Mouse (Mus musculus) CH12.LX (cell line): Measurements from ENCODE around the gene Rest. TPM values are rescaled to one million over a fixed set of nuclear protein-coding genes. Genes with fewer than 3 reads are reported as not detected.

Experiments used
- DNase-seq: peaks from one replicate; pipeline ENCODE4 v3.0.0-alpha.2; 2013; ENCODE audit errors: extremely low read depth
- H3K27ac ChIP-seq: 2 replicates; pipeline ENCODE4 v1.5.1; 2012; ENCODE audit warnings: low read depth, mild to moderate bottlenecking, control low read depth, moderate library complexity; ENCODE audit not compliant: insufficient read depth
- H3K27me3 ChIP-seq: replicated peaks from 2 replicates; pipeline ENCODE3; 2012; ENCODE audit warnings: inconsistent platforms
- H3K36me3 ChIP-seq, 2 experiments: replicated peaks in 1 of 2; 2 replicates each; pipeline versions ENCODE3 to v1.6.1; 2012; ENCODE audit warnings: inconsistent platforms in 1 of 2, low read length in 1 of 2, mild to moderate bottlenecking in 1 of 2, mixed read lengths in 1 of 2, moderate library complexity in 1 of 2; ENCODE audit not compliant: control insufficient read depth in 1 of 2, insufficient read depth in 1 of 2
- H3K4me1 ChIP-seq, 2 experiments: 2 replicates each; pipeline ENCODE4 v1.6.1; 2012; ENCODE audit warnings: inconsistent platforms in 1 of 2, moderate library complexity in 1 of 2; ENCODE audit not compliant: insufficient read depth in 2 of 2, control insufficient read depth in 1 of 2
- H3K4me2 ChIP-seq: 2 replicates; pipeline ENCODE4 v1.6.1; 2012; ENCODE audit warnings: low read depth, mild to moderate bottlenecking, control low read depth; ENCODE audit not compliant: poor library complexity, insufficient read depth, severe bottlenecking
- H3K4me3 ChIP-seq, 3 experiments: fragments of 150-350 bp in 1 of 3; sonication (generic) in 1 of 3; replicated peaks in 1 of 3; 2 replicates each; pipeline versions ENCODE3 to v1.5.1; 2011 to 2012; ENCODE audit warnings: low read depth in 2 of 3, low read length in 2 of 3, mild to moderate bottlenecking in 2 of 3, moderate library complexity in 2 of 3, control low read depth in 1 of 3, improper control_type of control experiment in 1 of 3, inconsistent platforms in 1 of 3, mixed read lengths in 1 of 3; ENCODE audit not compliant: poor library complexity in 1 of 3
- H3K79me2 ChIP-seq: replicated peaks from 2 replicates; pipeline ENCODE4 v1.6.1; 2012; ENCODE audit warnings: mild to moderate bottlenecking, moderate library complexity; ENCODE audit not compliant: control insufficient read depth, poor library complexity, insufficient read depth, severe bottlenecking; ENCODE audit errors: extremely low read depth
- H3K9ac ChIP-seq: 2 replicates; pipeline ENCODE4 v1.6.1; 2012; ENCODE audit warnings: low read depth, mild to moderate bottlenecking, control low read depth, moderate library complexity; ENCODE audit not compliant: insufficient read depth
- H3K9me3 ChIP-seq: replicated peaks from 2 replicates; pipeline ENCODE3; 2012; ENCODE audit warnings: low read length, inconsistent platforms, mixed read lengths
- BHLHE40 ChIP-seq: IDR thresholded peaks from 2 replicates; pipeline ENCODE4 v1.6.1; 2011; ENCODE audit warnings: mild to moderate bottlenecking, low read depth, low read length, improper control_type of control experiment
- CHD1 ChIP-seq: IDR thresholded peaks from 2 replicates; pipeline ENCODE4 v1.6.1; 2012; ENCODE audit warnings: low read depth, low read length, improper control_type of control experiment, inconsistent platforms
- E2F4 ChIP-seq: IDR thresholded peaks from 2 replicates; pipeline ENCODE4 v1.6.1; 2011; ENCODE audit warnings: low read depth, low read length, improper control_type of control experiment; ENCODE audit not compliant: insufficient replicate concordance
- ELF1 ChIP-seq: IDR thresholded peaks from 2 replicates; pipeline ENCODE4 v1.6.1; 2014; ENCODE audit warnings: low read depth, mild to moderate bottlenecking, inconsistent platforms, low read length, improper control_type of control experiment
- ETS1 ChIP-seq: conservative IDR thresholded peaks from 2 replicates; pipeline ENCODE4 v1.6.1; 2012; ENCODE audit warnings: low read depth, mild to moderate bottlenecking, inconsistent platforms, low read length, improper control_type of control experiment, moderate library complexity
- JUN ChIP-seq: IDR thresholded peaks from 2 replicates; pipeline ENCODE4 v1.6.1; 2011; ENCODE audit warnings: low read depth, mild to moderate bottlenecking, low read length, improper control_type of control experiment, moderate library complexity; ENCODE audit not compliant: insufficient read depth
- MAX ChIP-seq: IDR thresholded peaks from 2 replicates; pipeline ENCODE4 v1.6.1; 2011; ENCODE audit warnings: low read length, improper control_type of control experiment
- MAZ ChIP-seq: IDR thresholded peaks from 2 replicates; pipeline ENCODE4 v1.6.1; 2012; ENCODE audit warnings: low read depth, mild to moderate bottlenecking, inconsistent platforms, low read length, improper control_type of control experiment, moderate library complexity
- NELFE ChIP-seq: IDR thresholded peaks from 2 replicates; pipeline ENCODE4 v1.6.1; 2011; ENCODE audit warnings: low read depth, low read length, improper control_type of control experiment
- POLR2A ChIP-seq: IDR thresholded peaks from 2 replicates; pipeline ENCODE4 v1.6.1; 2011; ENCODE audit warnings: low read depth, mild to moderate bottlenecking, improper control_type of control experiment, low read length
- SMC3 ChIP-seq: IDR thresholded peaks from 2 replicates; pipeline ENCODE4 v1.6.1; 2011; ENCODE audit warnings: low read depth, low read length, improper control_type of control experiment
- TCF12 ChIP-seq: IDR thresholded peaks from 2 replicates; pipeline ENCODE4 v1.6.1; 2014; ENCODE audit warnings: low read depth, mild to moderate bottlenecking, inconsistent platforms, low read length, improper control_type of control experiment
- USF2 ChIP-seq: conservative IDR thresholded peaks from 2 replicates; pipeline ENCODE4 v1.6.1; 2011; ENCODE audit warnings: low read depth, low read length, improper control_type of control experiment
- ZNF384 ChIP-seq: IDR thresholded peaks from 2 replicates; pipeline ENCODE4 v1.6.1; 2012; ENCODE audit warnings: low read depth, low read length, improper control_type of control experiment, inconsistent platforms
- dilution Hi-C: fragments of 300-500 bp; cut with MboI; formaldehyde crosslinking; loops from 2 replicates; pipeline ENCODE4 v1.14.3; 2020; ENCODE audit warnings: low sequenced_read_pairs; ENCODE audit not compliant: extremely low pct_unique_long_range_greater_than_20kb, extremely low pct_ligation_motif_present
- in situ Hi-C: fragments of 300-500 bp; cut with MboI; formaldehyde crosslinking; loops from 3 replicates; pipeline ENCODE4 v1.14.3; 2019; ENCODE audit warnings: low sequenced_read_pairs, low pct_ligation_motif_present, low pct_unique_long_range_greater_than_20kb, mixed read lengths
- polyA plus RNA-seq: library from polyadenylated mRNA; unstranded; fragments of >175 nt; gene quantifications from 2 replicates; pipeline ENCODE4 v1.2.1, GENCODE M21; 2012; ENCODE audit warnings: low read depth; ENCODE audit not compliant: insufficient read length
- total RNA-seq, 2 experiments: library from RNA; depleted of rRNA; stranded (reverse); fragments of 300-350 nt in 1 of 2; fragments of >200 nt in 1 of 2; gene quantifications; 2 replicates each; pipeline ENCODE4 v1.2.3; 2012 to 2014

Gene Rest
- total and polyA plus RNA-seq, 3 experiments: 7.8 to 16.8 (median 15.9) TPM

DNA sequence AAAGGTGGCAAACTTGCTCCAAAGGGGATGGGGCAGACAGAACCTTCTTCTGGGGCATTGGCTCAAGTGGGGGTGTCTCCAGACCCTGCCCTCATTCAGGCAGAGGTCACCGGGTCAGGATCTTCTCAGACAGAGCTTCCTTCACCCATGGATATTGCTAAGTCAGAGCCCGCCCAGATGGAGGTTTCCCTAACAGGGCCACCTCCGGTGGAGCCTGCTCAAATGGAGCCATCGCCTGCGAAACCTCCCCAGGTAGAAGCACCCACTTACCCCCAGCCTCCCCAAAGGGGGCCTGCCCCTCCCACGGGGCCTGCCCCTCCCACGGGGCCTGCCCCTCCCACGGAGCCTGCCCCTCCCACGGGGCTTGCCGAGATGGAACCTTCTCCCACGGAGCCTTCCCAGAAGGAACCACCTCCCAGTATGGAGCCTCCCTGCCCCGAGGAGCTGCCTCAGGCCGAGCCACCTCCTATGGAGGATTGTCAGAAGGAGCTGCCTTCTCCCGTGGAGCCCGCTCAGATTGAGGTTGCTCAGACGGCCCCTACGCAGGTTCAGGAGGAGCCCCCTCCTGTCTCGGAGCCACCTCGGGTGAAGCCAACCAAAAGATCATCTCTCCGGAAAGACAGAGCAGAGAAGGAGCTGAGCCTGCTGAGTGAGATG, 16.4 kb downstream of the Rest start:
- no peak for TF ChIP-seq ELF1
- TF ChIP-seq ETS1: no peak
- no peak for TF ChIP-seq CHD1
- no peak for TF ChIP-seq MAZ
- TF ChIP-seq, all 38 proteins: peak for 0
- no peak for DNase-seq
- Histone ChIP-seq H3K27me3 (no peaks in the 10 kb centered on the region), H3K4me2 (no peak overlapping the region), H3K79me2 (peaks cover 49% of the 10 kb centered on the region), H3K36me3 (peaks cover 61 to 81% of the 10 kb centered on the region in 2 experiments), H3K9ac (no peak overlapping the region), H3K27ac (no peak overlapping the region), H3K4me1 (peaks cover 5 to 37% of the 10 kb centered on the region in 2 experiments; a peak in 3 of 4 replicates), H3K9me3 (no peaks in the 10 kb centered on the region), H3K4me3 (no peak overlapping the region)
- dilution Hi-C loops: no loop called here
- in situ Hi-C loops: no loop called here

- Histone ChIP-seq H3K27ac (no peak overlapping the region), H3K9ac (no peak overlapping the region), H3K9me3 (no peaks in the 10 kb centered on the region), H3K4me1 (peaks cover 9 to 43% of the 10 kb centered on the region in 2 experiments; a peak in 3 of 4 replicates), H3K27me3 (no peaks in the 10 kb centered on the region), H3K79me2 (peaks cover 46% of the 10 kb centered on the region), H3K4me3 (no peak overlapping the region), H3K36me3 (peaks cover 60 to 83% of the 10 kb centered on the region in 2 experiments), H3K4me2 (no peak overlapping the region)
- in situ Hi-C loops (no loop called here), dilution Hi-C loops (no loop called here)
- TF ChIP-seq MAX (no peak), SMC3 (no peak), NELFE (no peak), ZNF384 (no peak), TCF12 (no peak), E2F4 (no peak), CHD1 (no peak), BHLHE40 (no peak), POLR2A (no peak), JUN (no peak), MAZ (no peak), USF2 (no peak)
- DNase-seq: no peak
These were observed 17.0 kb downstream of the Rest start for GRCm38 (mm10) chr5:77282242-77282641.
